Mouse (Mus musculus) common myeloid progenitor, adult 5-6 weeks (primary cell): ENCODE data around the gene Vim. TPM values are rescaled to one million over a fixed set of nuclear protein-coding genes. Genes with fewer than 3 reads are reported as not detected.
"Not testable (repeated sequence)": the region's sequence is repeated elsewhere in the genome, so short reads cannot be mapped to it uniquely, and the experiment has no call there.

Experiments used
- ATAC-seq: replicated peaks from 2 replicates; pipeline ENCODE4 v1.8.0; 2016; ENCODE audit warnings: low read depth, mild to moderate bottlenecking, moderate TSS enrichment, inconsistent platforms; ENCODE audit not compliant: poor library complexity, severe bottlenecking
- total RNA-seq: library from RNA; stranded (forward); fragments of 200-1000, 187-1606 nt; gene quantifications from 2 replicates; pipeline ENCODE4 v1.2.3, GENCODE M21; 2017

The Vim gene
- total RNA-seq, 1 experiment from 2014 or later, result 896 TPM

GRCm38 (mm10) chr2:13559729-13560128 lies 14.0 kb upstream of the Vim start:
- no peak for ATAC-seq

- no peak for ATAC-seq
These were observed 13.3 kb upstream of the Vim start for GRCm38 (mm10) chr2:13560396-13560795.

DNA sequence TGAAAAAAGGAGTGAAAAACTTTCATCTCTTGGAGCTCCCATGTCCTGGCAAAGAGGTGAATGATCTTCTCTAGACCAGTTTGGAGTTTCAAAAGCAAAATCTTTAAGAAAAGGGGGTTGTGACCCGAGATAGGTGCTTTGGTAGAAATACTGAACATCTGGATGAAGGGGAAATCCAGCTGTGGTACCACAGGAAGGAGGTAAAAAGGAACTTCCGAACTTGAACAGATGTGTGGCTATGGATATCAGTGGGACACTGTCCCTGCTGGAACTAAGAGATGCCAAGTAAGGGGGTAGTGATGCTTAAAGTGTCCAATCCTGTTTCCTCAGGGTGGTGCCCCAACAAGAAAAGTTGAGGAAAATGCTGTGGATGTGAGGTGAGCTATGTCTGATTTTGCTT lies 3.6 kb upstream of the Vim start:
- no peak for ATAC-seq

DNA sequence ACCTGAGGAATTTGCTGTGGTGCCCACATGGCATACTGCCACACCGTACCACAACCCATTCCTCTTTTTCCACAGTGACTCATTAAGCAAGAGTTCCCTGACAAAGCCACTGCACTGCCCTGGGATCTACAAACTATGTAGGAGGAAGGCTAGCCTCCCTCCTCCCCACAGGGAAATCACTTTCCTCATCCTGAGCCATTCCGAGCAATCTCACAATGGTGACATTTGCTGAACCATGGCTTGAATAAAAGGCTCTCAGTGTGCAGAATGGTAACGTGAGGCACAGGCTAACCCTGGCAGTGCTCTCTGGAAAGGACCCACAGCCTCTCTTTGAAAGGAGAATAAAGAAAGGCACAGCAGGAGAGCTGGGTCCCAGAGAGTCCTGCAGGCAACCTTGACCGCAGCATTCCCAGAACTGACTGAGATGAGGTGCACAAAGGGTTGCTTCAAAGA lies 1.6 kb upstream of the Vim start:
- no peak for ATAC-seq

- ATAC-seq, result peak; percentile 0; the same call in 1 of the 2 replicates
These were observed 900 bp upstream of the Vim start for GRCm38 (mm10) chr2:13572647-13573407.

GRCm38 (mm10) chr2:13574066-13574800 lies 506 bp downstream of the Vim start:
- ATAC-seq, result peak; percentile 64

DNA sequence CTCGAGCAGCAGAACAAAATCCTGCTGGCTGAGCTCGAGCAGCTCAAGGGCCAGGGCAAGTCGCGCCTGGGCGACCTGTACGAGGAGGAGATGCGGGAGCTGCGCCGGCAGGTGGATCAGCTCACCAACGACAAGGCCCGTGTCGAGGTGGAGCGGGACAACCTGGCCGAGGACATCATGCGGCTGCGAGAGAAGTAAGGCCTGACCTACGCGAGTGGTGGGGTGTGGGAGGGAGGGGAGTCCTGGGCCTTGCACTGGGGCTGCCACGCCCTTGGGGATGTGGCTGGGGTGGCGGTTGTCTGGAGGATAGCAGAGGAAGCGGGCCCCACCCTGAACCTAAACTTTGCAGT lies 1.0 kb downstream of the Vim start:
- peak; percentile 36 for ATAC-seq

- peak; percentile 27 for ATAC-seq
These were observed 1.6 kb downstream of the Vim start for GRCm38 (mm10) chr2:13575287-13575801.

- ATAC-seq, result no peak
These were observed 2.2 kb downstream of the Vim start for GRCm38 (mm10) chr2:13575926-13576325.

DNA sequence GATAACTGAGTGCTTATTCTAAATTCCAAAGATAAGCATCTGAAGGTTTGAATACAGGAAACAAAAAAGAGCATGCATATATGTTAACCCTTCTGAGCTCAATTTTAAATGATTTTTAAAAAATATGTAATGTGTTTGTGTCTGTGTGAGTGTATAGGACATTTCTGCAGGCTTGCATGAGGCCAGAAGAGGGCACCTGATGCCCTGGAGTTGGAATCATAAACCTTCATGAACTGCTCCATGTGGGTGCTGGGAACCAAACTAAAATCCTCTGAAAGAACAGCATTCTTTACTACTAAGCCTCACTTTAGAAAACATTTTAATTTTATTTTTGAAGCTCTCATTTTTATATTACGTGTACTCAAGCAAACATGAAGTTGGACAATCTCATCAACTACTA lies 3.7 kb downstream of the Vim start:
- no peak for ATAC-seq

DNA sequence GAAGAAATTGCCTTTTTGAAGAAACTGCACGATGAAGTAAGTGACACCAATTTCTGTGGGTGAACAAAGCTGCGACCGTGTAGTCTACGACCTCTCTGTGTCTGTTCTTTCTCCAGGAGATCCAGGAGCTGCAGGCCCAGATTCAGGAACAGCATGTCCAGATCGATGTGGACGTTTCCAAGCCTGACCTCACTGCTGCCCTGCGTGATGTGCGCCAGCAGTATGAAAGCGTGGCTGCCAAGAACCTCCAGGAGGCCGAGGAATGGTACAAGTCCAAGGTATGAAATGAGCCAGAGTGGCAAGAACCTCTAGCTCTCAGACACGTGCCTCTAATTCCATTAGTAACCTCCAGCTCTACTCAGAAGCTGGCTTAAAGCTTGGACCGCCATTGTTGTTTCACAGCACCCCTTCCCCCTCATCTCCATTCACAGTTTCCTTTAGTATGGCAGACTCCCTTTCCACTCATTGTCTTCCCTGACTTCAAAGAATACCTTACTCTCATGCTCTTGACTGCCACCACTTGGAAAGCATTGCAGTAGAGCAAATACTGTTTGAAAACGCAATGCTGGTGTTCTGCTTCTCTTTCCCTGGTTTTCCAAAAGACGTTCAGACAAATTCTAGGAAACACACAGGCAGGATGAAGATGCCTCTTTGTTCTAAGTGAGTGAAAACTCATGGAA lies 4.9 kb downstream of the Vim start:
- no peak for ATAC-seq

DNA sequence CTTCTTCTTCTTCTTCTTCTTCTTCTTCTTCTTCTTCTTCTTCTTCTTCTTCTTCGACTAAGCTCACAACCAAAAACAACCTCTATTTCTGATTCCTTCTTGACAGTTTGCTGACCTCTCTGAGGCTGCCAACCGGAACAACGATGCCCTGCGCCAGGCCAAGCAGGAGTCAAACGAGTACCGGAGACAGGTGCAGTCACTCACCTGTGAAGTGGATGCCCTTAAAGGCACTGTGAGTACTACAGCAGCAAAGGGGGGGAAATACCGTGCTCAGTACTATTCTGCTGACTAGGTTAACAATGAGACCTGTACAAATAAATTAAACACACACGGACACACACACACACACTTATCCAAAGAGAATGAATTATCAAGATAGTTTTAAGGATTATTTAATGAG lies 5.6 kb downstream of the Vim start:
- ATAC-seq, result no peak

GRCm38 (mm10) chr2:13579991-13580390 lies 6.3 kb downstream of the Vim start:
- ATAC-seq, result 0 out of 2 replicates have a peak, but pooled peaks have one; percentile 12

DNA sequence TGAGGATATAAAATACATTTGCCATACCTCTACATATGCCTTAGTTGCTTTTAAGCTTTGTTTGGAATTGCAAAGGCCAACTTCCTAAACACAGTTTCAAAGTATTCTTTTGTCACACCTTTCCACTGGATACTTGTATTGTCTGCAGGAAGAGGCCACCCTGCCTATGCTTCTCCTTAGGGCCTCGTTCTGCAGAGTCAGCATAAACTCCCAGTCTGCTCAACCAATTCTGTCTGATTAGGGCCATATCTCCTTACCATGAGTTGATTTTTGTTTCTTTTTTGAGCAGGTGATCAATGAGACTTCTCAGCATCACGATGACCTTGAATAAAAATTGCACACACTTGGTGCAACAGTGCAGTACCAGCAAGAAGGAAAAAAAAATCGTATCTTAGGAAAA lies 8.5 kb downstream of the Vim start:
- no peak for ATAC-seq

- not testable (repeated sequence) for ATAC-seq
These were observed 10.0 kb downstream of the Vim start for GRCm38 (mm10) chr2:13583746-13584145.

DNA sequence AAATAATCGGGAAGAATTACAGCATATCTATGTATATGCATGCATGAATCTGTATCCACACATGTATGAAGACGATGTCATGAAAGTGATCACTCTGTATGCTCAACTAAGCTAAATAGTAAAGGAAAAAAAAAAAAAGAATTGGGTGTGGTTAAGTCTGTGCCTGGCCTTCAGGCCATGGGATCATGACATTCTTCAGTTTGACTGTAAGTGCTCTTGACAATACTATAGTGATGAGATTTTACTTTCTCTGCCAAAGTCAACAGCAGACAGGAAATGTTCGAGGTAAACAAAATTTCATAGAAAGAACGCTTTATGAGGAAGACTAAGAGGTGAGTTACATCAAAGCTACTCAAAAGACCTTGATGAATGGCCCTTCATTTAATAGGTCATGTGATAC lies 19.6 kb downstream of the Vim start:
- ATAC-seq, result no peak

DNA sequence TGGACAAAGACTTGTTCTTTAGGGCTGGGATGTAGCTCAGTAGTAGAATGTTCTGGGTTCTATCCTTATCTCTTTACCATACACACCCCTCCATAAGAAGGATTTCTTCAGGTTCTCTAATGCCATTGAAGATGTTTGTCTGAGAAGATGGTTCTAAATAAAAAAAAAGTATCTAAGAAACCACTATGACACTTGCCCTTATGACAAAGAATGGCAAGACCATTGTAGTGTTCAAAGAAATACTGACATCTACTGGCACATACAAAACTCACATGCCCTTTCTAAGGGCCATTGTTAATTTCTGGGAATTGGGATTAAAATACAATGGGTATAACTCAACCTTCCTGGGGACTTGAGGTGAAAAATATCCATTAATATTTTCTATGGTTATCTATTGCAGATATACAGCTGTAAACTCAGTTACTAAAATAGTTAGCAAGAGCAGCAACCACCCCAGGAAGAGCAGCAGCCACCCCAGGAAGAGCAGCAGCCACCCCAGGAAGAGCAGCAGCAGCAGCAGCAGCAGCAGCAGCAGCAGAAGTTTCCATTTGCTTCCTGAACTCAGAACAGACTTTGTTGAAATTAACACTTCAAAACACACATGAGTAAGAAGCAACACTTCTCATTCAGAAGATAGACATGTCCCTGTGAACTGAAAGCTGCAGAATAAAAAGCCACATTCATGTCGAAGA lies 23.4 kb downstream of the Vim start:
- ATAC-seq, result peak; percentile 68

DNA sequence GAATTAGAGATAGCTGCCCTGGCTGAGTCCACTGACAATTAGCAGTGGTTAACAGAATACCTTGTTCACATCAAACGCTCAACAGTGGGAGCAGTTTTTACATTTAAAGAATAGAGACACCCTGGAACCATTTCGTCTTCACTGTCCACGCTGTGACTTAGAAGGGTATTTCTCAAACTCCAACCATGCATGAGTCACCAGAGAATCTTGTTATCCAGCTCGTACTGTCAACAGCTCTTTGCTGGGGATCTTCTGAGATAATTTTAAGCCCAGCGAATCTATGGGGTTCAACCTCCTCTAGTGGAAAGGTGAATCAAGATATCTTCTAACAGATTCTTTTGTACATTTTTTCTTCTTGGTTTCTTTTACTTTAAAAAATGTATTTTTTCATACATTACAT lies 24.4 kb downstream of the Vim start:
- no peak for ATAC-seq

DNA sequence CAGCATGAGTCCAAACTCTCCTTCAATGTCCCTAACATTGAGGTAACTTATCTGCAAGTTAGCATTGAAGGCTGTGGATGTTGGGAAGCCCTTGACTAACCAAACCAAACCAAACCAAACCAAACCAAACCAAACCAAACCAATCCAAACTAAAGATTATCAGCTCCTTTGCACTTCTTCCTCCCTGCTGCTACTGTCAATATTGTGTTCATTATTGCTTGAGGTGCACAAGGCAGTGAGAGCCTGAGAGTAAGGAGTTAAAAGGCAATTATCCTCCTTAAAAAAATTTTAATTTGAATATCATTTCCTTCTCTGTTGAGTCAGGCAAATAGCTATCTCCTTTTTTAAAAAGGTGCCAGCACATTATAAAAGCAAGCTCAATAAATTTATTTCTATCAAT lies 29.4 kb downstream of the Vim start:
- no peak for ATAC-seq

GRCm38 (mm10) chr2:13603636-13604035 lies 29.9 kb downstream of the Vim start:
- ATAC-seq, result not testable (repeated sequence)
